Mouse (Mus musculus) left cerebral cortex, postnatal 14 days (tissue): Measurements from ENCODE around the gene Gatad2a. TPM values are rescaled to one million over a fixed set of nuclear protein-coding genes. Genes with fewer than 3 reads are reported as not detected.

Experiments used
- total RNA-seq, 2 experiments: library from RNA; stranded (reverse); gene quantifications; 2 replicates each; pipeline ENCODE4 v1.2.3; 2021

Gene Gatad2a
- total RNA-seq, 2 experiments from 2014 or later: 23.1 to 25.2 TPM

Other genes starting within 250 kb of the Gatad2a start
- 1 to 10 TPM; 4.0 to 5.1 TPM for gene Zfp963, start 246.4 kb downstream of the Gatad2a start, total RNA-seq
- 1 to 10 TPM in 1 of 2 experiments, not detected in 1; 1.5 TPM for gene Gm20422, start 221.5 kb downstream of the Gatad2a start, total RNA-seq
- gene Atp13a1, start 205.2 kb downstream of the Gatad2a start, total RNA-seq: 10 to 100 TPM; 42.9 to 44.0 TPM
- 10 to 100 TPM; 27.9 to 28.9 TPM for gene Zfp866, start 205.2 kb downstream of the Gatad2a start, total RNA-seq
- gene Gmip, start 187.7 kb downstream of the Gatad2a start, total RNA-seq: 10 to 100 TPM; 15.8 to 17.5 TPM
- gene Lpar2, start 174.0 kb downstream of the Gatad2a start, total RNA-seq: under 1 TPM; 0.59 to 0.76 TPM
- 10 to 100 TPM; 23.0 to 27.4 TPM for gene Pbx4, start 163.9 kb downstream of the Gatad2a start, total RNA-seq
- 1 to 10 TPM; 1.9 to 2.2 TPM for gene Cilp2, start 108.7 kb downstream of the Gatad2a start, total RNA-seq
- under 1 TPM in 1 of 2 experiments, not detected in 1; 0.34 TPM for gene Tssk6, start 94.2 kb downstream of the Gatad2a start, total RNA-seq
- 100 to 1,000 TPM; 126 to 135 TPM for gene Ndufa13, start 93.8 kb downstream of the Gatad2a start, total RNA-seq
- 10 to 100 TPM; 23.4 to 29.8 TPM for gene Yjefn3, start 93.7 kb downstream of the Gatad2a start, total RNA-seq
- 10 to 100 TPM; 82.8 to 83.3 TPM for gene Mau2, start 46.4 kb upstream of the Gatad2a start, total RNA-seq
- 10 to 100 TPM; 47.7 to 52.0 TPM for gene Sugp1, start 46.4 kb upstream of the Gatad2a start, total RNA-seq
- 1 to 10 TPM; 1.7 to 2.4 TPM for gene Tm6sf2, start 76.5 kb upstream of the Gatad2a start, total RNA-seq
- gene Hapln4, start 87.1 kb upstream of the Gatad2a start, total RNA-seq: 10 to 100 TPM; 17.9 to 20.9 TPM
- 100 to 1,000 TPM; 342 to 344 TPM for gene Ncan, start 124.5 kb upstream of the Gatad2a start, total RNA-seq
- 10 to 100 TPM; 25.5 to 28.1 TPM for gene Nr2c2ap, start 134.9 kb upstream of the Gatad2a start, total RNA-seq
- 1 to 10 TPM; 9.2 to 9.6 TPM for gene Rfxank, start 142.8 kb upstream of the Gatad2a start, total RNA-seq
- 10 to 100 TPM; 44.3 to 48.7 TPM for gene Borcs8, start 143.1 kb upstream of the Gatad2a start, total RNA-seq
- not detected for gene Mef2b, start 143.3 kb upstream of the Gatad2a start, total RNA-seq
- 10 to 100 TPM; 51.3 to 53.2 TPM for gene Tmem161a, start 176.0 kb upstream of the Gatad2a start, total RNA-seq
- 10 to 100 TPM; 32.7 to 34.5 TPM for gene Slc25a42, start 215.9 kb upstream of the Gatad2a start, total RNA-seq
- gene Sugp2, start 237.8 kb upstream of the Gatad2a start, total RNA-seq: 100 to 1,000 TPM; 116 to 117 TPM
- 10 to 100 TPM; 57.1 to 68.7 TPM for gene Armc6, start 238.1 kb upstream of the Gatad2a start, total RNA-seq